Mouse (Mus musculus) bone marrow, adult 2 months (tissue): Measurements from ENCODE around the gene Akap9. TPM values are rescaled to one million over a fixed set of nuclear protein-coding genes. Genes with fewer than 3 reads are reported as not detected.
"Not testable (repeated sequence)": the region's sequence is repeated elsewhere in the genome, so short reads cannot be mapped to it uniquely, and the experiment has no call there.

Experiments used
- H3K27ac ChIP-seq: fragments of 200-500 bp; 2 replicates; pipeline ENCODE4 v1.5.1; 2012; ENCODE audit warnings: low read depth, mild to moderate bottlenecking, control low read depth, inconsistent platforms, low read length; ENCODE audit not compliant: control insufficient read depth, poor library complexity, insufficient read depth
- H3K4me1 ChIP-seq: fragments of 200-500 bp; 2 replicates; pipeline ENCODE4 v1.6.1; 2011; ENCODE audit warnings: low read length; ENCODE audit not compliant: control insufficient read depth, insufficient read depth
- H3K4me3 ChIP-seq: fragments of 200-500 bp; replicated peaks from 2 replicates; pipeline ENCODE3; 2011; ENCODE audit warnings: mild to moderate bottlenecking, low read depth, low read length, control low read depth; ENCODE audit not compliant: control insufficient read depth
- CTCF ChIP-seq: fragments of 200-500 bp; IDR thresholded peaks from 2 replicates; pipeline ENCODE4 v1.5.1; 2011; ENCODE audit warnings: low read length, control low read depth; ENCODE audit not compliant: control insufficient read depth, insufficient read depth
- POLR2A ChIP-seq: fragments of 200-500 bp; IDR thresholded peaks from 2 replicates; pipeline ENCODE4 v1.6.1; 2011; ENCODE audit warnings: low read depth, mild to moderate bottlenecking, control low read depth, low read length, borderline replicate concordance; ENCODE audit not compliant: control insufficient read depth
- WGBS: fragments of 180-500 bp; shearing (Covaris S2); methylation state at CpG from one replicate; pipeline ENCODE4 v1.1.7; 2018; 5-methylcytosine and 5-hydroxymethylcytosine counted together
- polyA plus RNA-seq: library from polyadenylated mRNA; stranded (reverse); fragments of >200 nt; gene quantifications from 2 replicates; pipeline ENCODE4 v1.2.4, GENCODE M21; 2011; ENCODE audit warnings: low replicate concordance; ENCODE audit not compliant: missing spikeins, insufficient read depth, insufficient read length

Gene Akap9
- polyA plus RNA-seq, 1 experiment, result 12.5 TPM

DNA sequence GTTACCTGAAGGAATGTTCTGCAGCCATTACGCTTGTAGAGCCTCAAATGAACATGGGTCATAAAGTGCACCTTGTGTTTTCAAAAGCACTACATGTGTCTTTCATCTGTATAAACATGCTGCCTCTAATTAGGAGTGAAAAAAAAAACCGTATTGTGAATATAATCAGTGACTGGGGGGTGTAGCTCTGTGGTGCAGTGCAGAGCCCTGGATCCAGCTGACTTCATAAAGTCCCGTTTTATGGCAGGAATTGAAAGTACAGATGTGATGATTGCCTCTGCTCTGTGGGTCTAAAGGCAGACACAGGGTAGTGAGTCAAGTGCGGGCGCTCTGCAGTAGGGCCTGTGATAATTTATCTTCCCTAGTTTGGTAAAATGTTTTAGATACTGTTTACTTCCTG lies 2.9 kb downstream of the Akap9 start:
- H3K4me1 ChIP-seq, result no peaks in the 10 kb centered on the region; the same call in 1 of the 2 replicates
- no peak overlapping the region for H3K4me3 ChIP-seq
- no peak overlapping the region for H3K27ac ChIP-seq
- TF ChIP-seq POLR2A, result no peak
- TF ChIP-seq CTCF, result no peak
- WGBS, result 76% methylated on average over 5 of the region's 5 CpGs

DNA sequence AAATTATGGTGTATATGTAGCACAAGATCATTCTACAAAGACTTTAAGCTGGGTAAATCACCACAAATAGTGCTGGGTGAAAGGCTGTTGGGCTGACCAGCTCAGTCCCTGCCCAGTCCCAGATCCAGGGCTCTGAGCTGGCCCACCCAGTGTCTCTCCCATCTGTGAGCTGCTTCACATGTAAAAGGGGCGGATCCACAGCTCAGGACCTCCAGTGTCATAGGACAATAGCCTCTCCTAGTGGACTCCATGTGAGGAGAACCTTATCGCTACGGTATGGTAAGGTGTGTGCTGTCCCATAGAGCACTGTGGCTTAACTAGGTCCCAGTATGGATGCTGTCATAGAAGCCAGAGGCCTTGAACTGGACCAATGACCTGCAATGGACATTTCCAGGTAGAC lies 3.8 kb downstream of the Akap9 start:
- Histone ChIP-seq H3K4me3 (no peak overlapping the region), H3K4me1 (no peaks in the 10 kb centered on the region; the same call in 1 of the 2 replicates), H3K27ac (no peak overlapping the region)
- TF ChIP-seq CTCF, result no peak
- no peak for TF ChIP-seq POLR2A
- WGBS, result 83% methylated on average over 3 of the region's 3 CpGs

DNA sequence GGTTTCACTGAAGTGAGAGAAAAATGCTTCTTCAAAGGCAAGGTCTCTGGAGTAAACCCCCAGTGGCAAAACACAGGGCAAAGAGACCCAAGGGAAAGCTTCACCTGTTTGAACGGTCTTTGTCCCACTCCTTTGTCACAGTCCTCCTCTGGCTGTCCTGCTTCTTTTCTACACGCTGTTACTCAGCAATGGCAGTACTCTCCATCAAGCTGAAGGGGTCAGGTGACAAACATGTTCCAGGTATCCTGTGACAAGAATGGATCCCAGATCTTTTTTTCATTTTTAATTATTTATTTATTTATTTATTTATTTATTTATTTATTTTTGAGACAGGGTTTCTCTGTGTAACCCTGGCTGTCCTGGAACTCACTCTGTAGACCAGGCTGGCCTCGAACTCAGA lies 5.7 kb downstream of the Akap9 start:
- no peak for TF ChIP-seq POLR2A
- no peak for TF ChIP-seq CTCF
- no peak overlapping the region for H3K4me3 ChIP-seq
- H3K4me1 ChIP-seq, result no peaks in the 10 kb centered on the region; the same call in 1 of the 2 replicates
- WGBS, result 90% methylated on average over 3 of the region's 3 CpGs
- no peak overlapping the region for H3K27ac ChIP-seq

DNA sequence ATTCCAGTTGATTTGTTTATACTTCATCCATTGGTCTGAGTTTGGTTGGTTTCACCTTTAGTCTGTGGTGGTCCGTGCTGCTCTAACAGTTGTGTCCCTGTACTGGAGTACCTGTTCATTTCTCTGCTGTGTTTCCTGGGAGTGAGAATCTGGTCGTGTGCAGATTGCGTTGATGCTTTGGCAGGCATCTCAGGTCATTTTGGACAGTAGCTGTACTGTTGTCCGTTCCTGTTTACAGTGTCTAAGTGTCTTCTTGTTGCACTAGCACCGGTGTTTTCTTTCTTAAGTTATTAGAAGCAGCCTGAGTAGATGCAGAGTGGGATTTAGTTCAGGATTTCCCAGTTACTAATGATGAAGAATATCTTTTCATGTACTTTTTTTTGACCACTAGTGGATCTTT lies 7.4 kb downstream of the Akap9 start:
- H3K4me1 ChIP-seq, result no peaks in the 10 kb centered on the region
- no peak overlapping the region for H3K27ac ChIP-seq
- TF ChIP-seq POLR2A, result no peak
- TF ChIP-seq CTCF, result no peak
- no peak overlapping the region for H3K4me3 ChIP-seq
- 83% methylated on average over 5 of the region's 5 CpGs for WGBS

DNA sequence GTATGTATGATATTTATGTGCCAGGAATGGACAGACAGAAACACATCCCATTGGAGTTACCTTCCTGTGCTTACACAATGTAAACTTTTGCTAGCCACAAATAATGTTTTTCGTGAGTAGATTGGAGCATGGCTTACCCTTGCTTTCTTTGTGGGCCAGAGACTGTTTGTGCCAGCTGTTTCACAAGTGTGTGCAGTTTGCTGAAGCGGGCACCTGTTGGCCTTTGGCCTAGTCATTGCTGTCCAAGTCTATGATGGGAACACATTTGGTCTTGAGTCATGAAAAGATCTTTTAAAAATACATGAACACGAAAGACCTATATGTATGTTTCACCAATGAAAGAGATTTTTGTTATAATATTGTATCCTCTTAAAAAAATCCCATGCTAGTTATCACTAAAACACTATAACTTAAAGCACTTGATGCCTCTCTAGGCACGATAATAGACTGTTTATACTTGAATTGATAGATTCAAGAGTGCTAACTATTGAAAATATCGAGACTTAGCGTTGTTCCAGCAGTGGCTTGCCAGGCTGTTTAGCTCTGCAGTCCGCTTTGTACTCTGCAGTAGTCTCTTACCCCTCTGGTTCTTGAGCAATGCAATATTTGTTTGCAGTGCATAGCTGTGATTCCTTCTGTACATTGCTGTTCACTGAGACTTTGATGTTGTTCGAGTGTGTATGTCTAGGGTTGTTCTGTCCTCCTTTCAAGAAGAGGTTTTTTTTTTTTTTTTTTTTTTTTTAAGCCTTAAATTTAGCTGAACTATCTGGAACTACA lies 8.1 kb downstream of the Akap9 start:
- TF ChIP-seq CTCF (no peak), POLR2A (no peak)
- 82% methylated on average over 8 of the region's 8 CpGs for WGBS
- Histone ChIP-seq H3K27ac (no peak overlapping the region), H3K4me3 (no peak overlapping the region), H3K4me1 (no peaks in the 10 kb centered on the region)

DNA sequence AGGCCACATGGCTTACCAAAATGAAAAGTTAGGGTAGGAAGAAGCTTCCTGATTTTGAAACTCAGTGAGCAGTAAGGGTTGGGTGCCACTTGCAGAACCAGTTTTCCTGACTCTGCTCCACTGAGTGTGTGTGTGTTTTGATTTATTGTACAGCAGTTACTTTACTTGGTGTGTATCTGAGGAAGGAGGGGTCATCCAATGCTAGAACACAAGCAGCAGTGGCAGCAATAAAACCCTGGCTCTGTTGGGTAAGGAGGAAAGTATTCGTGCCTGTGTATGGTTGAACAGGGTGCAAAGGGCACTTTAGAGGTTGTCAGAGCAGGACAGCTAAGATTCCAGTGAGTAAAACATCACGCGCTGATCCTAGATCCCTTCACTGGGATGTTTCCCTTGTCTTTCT lies 11.1 kb downstream of the Akap9 start:
- no peak overlapping the region for H3K4me3 ChIP-seq
- WGBS, result 91% methylated on average over 3 of the region's 3 CpGs
- TF ChIP-seq POLR2A, result no peak
- no peak for TF ChIP-seq CTCF
- no peaks in the 10 kb centered on the region for H3K4me1 ChIP-seq
- H3K27ac ChIP-seq, result no peak overlapping the region

DNA sequence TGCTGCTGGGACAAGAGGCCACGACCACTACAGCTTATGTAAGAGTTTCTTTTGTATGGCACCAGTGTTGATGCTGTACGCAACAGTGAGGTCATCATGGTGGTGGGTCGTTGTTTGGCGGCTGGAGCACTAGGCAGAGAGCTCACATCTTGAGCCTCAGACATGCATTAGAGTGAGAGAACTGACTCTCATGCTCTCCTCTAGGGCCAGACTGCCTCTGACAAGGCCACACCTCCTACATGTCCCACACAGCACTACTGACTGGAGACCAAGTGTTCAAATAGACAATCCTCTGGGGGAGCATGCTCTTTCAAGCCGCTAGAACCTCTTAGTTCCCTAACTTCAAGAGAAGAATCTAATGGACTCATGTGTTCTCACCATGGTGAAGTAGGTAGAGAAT lies 11.5 kb downstream of the Akap9 start:
- WGBS, result 85% methylated on average over 5 of the region's 5 CpGs
- no peak overlapping the region for H3K4me3 ChIP-seq
- TF ChIP-seq CTCF (no peak), POLR2A (no peak)
- no peak overlapping the region for H3K27ac ChIP-seq
- no peaks in the 10 kb centered on the region for H3K4me1 ChIP-seq

DNA sequence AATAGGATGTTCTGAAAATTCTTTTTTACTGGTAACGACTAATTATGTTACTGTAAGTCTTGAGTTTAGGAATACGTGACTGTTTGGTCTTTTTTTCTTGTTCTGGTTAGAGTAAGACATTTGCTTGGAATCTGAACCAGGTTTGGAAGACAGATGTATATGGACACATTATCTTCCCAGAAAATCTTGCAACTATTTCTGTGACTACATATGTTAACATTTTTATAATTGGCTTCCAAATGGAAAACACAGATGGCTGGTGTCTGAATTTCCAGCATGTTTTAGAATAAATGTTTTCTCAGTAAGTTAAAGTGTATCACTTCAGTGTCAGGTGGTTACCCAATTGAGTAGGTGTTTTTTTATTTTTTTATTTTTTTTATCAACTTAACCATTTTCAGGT lies 13.4 kb downstream of the Akap9 start:
- TF ChIP-seq CTCF, result no peak
- no peak for TF ChIP-seq POLR2A
- 94% methylated on average over 2 of the region's 2 CpGs for WGBS
- Histone ChIP-seq H3K27ac (no peak overlapping the region), H3K4me3 (no peak overlapping the region), H3K4me1 (no peaks in the 10 kb centered on the region)

DNA sequence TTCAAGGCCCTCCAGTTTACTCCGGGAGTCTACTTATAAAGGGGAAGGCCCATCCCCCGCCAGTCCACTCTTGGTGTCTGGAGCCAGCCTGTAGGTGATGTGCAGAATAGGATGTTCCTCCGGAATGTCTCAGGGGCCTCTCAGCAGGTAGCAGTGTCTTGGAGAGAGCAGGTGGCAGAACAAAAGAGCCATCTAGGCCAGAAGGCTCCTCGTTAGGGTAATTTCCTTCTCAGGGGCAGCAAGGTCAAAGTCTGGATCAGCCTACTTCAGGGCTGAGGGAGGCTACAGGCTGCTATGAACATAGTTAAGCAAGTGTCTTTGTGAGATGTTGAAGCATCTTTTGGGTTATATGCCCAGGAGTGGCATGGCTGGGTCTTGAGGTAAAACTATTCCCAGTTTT lies 15.3 kb downstream of the Akap9 start:
- not testable (repeated sequence) for H3K4me3 ChIP-seq, H3K27ac ChIP-seq, H3K4me1 ChIP-seq
- WGBS, result 83% methylated on average over 4 of the region's 4 CpGs
